Mouse (Mus musculus): ENCODE results near the gene Gm5460. TPM values are rescaled to one million over a fixed set of nuclear protein-coding genes. Genes with fewer than 3 reads are reported as not detected.
A peak's percentile ranks its signal among the peaks of the same experiment; 100 is the strongest.

The Gm5460 gene
- not detected in 2 replicates for polyA plus RNA-seq (2014; fragmentation: Nextera tagmentation; extraction: Ambion mirVana)

DNA sequence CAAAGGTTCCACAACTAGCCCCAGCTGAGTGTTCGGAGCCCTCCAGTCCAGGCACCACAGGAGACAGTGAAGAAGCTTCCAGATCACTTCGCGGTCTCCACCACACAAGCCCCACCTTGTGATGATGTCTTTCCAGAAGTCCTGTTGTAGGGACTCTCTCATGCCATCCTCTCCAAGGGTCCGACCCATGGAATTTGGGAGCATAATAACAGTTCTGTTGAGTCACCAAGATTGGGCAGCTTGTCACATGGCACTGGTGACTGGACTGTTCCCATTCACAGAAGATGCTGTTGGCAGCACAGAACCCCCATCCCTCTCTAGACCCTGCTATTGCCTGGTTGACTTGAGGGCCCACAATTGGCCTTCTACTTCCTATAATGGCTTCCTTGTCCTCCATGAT is at the start of gene Gm5460:
Gm5460 (plus strand) TSS at position 378 of the 400 bp plus-strand sequence.
- Histone ChIP-seq H3K4me3 (ENCODE audit: low read depth, low read length) (no peak within 1 kb of the TSS), H3K9me3 (ENCODE audit: control insufficient read depth, low read length) (no peaks in the 10 kb centered on the region), H3K27ac (ENCODE audit: low read depth, low read length) (no peak within 1 kb of the TSS), H3K4me1 (replicated peaks; ENCODE audit: control insufficient read depth, insufficient read depth, low read length) (no peaks in the 10 kb centered on the region), H3K36me3 (ENCODE audit: control insufficient read depth, insufficient read depth, low read length) (no peaks in the 10 kb centered on the region), H3K27me3 (replicated peaks; ENCODE audit: control insufficient read depth, insufficient read depth, low read length) (no peaks in the 10 kb centered on the region), H3K4me2 (no peak within 1 kb of the TSS), H3K9ac (ENCODE audit: low read depth, low read length) (no peak within 1 kb of the TSS)
- WGBS, result 92% methylated on average over 4 of the region's 4 CpGs
- ATAC-seq (replicated peaks; ENCODE audit: low FRiP score) (no peak), DNase-seq (ENCODE audit: low spot score) (no peak)

DNA sequence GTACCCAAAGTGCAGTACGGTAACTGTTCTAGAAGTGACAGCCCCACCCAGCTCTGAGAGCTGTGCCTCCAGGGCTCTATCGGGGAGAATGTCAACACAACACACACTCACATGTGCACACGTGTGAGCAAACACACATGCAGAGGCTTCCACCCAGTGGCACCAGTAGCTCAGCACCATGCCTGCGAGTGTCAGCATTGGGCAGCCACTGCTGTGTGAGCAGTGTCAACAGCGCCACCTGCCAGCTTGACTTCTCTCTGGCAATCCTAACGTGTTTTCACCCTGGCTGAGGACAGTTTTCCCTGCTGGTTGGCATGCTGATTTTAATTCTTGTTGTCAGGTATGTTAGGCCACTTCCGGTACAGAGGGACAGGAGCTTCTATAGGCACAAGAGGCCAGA is 43.9 kb upstream of the Gm5460 start:
- ATAC-seq (replicated peaks; ENCODE audit: low FRiP score), result no peak
- 47% methylated on average over 7 of the region's 7 CpGs for WGBS
- H3K4me1 ChIP-seq (replicated peaks; ENCODE audit: control insufficient read depth, insufficient read depth, low read length), result no peaks in the 10 kb centered on the region
- no peaks in the 10 kb centered on the region for H3K9me3 ChIP-seq (ENCODE audit: control insufficient read depth, low read length)
- peaks cover 2% of the 10 kb centered on the region; the same call in 1 of the 2 replicates for H3K27me3 ChIP-seq (replicated peaks; ENCODE audit: control insufficient read depth, insufficient read depth, low read length)
- H3K4me2 ChIP-seq, result no peak overlapping the region
- no peaks in the 10 kb centered on the region for H3K36me3 ChIP-seq (ENCODE audit: control insufficient read depth, insufficient read depth, low read length)
- no peak overlapping the region for H3K4me3 ChIP-seq (ENCODE audit: low read depth, low read length)
- no peak overlapping the region for H3K27ac ChIP-seq (ENCODE audit: low read depth, low read length)
- no peak overlapping the region for H3K9ac ChIP-seq (ENCODE audit: low read depth, low read length)
- no peak for DNase-seq (ENCODE audit: low spot score)

DNA sequence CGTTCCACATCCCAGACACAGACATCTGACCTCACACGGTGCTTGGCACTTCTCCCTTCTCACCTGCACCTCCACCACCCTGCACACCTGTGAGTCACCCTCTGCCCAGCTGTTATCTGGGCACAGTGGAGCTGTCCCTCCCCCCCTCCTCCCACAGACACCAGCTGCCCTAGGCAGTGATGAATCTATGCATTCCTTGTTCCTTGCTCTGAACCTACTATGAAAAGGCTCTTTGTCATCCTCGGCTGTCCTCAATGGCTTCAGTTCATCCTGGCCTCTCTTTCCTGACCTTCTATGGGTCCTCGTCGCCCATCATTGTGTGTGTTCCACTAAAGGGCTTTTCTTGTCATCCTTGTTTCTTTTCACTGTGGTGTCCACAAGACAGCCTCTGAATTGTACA is 41.8 kb upstream of the Gm5460 start:
- no peak overlapping the region for H3K9ac ChIP-seq (ENCODE audit: low read depth, low read length)
- ATAC-seq (replicated peaks; ENCODE audit: low FRiP score) (no peak), DNase-seq (ENCODE audit: low spot score) (no peak)
- H3K36me3 ChIP-seq (ENCODE audit: control insufficient read depth, insufficient read depth, low read length), result no peaks in the 10 kb centered on the region
- no peak overlapping the region for H3K4me3 ChIP-seq (ENCODE audit: low read depth, low read length)
- no peaks in the 10 kb centered on the region for H3K4me1 ChIP-seq (replicated peaks; ENCODE audit: control insufficient read depth, insufficient read depth, low read length)
- 71% methylated on average over 5 of the region's 5 CpGs for WGBS
- H3K27ac ChIP-seq (ENCODE audit: low read depth, low read length), result no peak overlapping the region
- no peak overlapping the region for H3K4me2 ChIP-seq
- peaks cover 14% of the 10 kb centered on the region for H3K27me3 ChIP-seq (replicated peaks; ENCODE audit: control insufficient read depth, insufficient read depth, low read length)
- no peaks in the 10 kb centered on the region for H3K9me3 ChIP-seq (ENCODE audit: control insufficient read depth, low read length)

DNA sequence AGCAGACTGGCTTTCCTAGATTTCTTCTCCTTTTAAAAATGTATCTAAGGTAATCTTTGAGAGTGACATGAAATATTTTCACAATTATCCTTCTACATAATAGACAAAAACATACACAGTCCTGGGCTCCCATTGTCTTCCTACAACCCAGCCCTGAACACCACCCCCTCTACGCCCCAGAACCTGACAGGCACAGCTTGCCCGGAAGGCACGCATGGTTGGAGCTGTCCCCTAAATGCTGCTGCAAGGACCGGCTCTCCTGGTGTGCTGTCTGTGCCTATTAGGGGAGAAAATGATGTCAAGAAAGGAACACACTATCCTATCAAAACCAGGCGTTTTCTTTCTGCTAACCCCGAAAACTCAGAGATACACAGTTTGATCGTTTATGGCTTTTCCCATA is 38.8 kb upstream of the Gm5460 start:
- Histone ChIP-seq H3K9me3 (ENCODE audit: control insufficient read depth, low read length) (no peaks in the 10 kb centered on the region), H3K27ac (ENCODE audit: low read depth, low read length) (no peak overlapping the region), H3K36me3 (ENCODE audit: control insufficient read depth, insufficient read depth, low read length) (no peaks in the 10 kb centered on the region), H3K9ac (ENCODE audit: low read depth, low read length) (no peak overlapping the region), H3K4me1 (replicated peaks; ENCODE audit: control insufficient read depth, insufficient read depth, low read length) (no peaks in the 10 kb centered on the region), H3K4me2 (no peak overlapping the region), H3K4me3 (ENCODE audit: low read depth, low read length) (no peak overlapping the region), H3K27me3 (replicated peaks; ENCODE audit: control insufficient read depth, insufficient read depth, low read length) (peaks cover 14% of the 10 kb centered on the region)
- no peak for DNase-seq (ENCODE audit: low spot score)
- ATAC-seq (replicated peaks; ENCODE audit: low FRiP score), result no peak
- WGBS, result 51% methylated on average over 7 of the region's 7 CpGs

DNA sequence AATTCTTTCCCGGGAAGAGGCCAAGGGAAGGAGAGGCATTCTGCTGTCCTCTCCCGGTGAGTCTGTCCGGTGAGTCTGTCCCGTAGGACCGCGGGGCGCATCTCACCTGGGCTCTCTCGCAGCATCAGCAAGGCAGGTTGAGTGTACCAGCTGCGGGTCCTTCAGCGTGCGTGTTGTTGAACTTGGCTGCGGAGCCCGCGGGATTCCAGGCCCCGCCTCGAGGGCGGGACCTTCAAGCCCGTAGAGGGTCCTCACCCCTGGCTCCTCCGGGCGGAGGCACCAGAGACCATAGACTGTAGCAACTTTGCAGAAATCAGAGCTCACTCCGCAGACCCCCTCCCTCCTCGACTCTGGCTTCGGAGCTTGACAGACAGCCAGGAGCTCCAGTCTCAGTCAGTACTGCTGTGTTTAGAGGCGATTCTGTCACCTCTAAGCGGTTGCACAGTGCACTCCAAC is 37.9 kb upstream of the Gm5460 start, which contains the start of gene Zfp488:
Zfp488 (minus strand) TSS at position 161 of the 456 bp plus-strand sequence.
- H3K4me1 ChIP-seq (replicated peaks; ENCODE audit: control insufficient read depth, insufficient read depth, low read length), result no peaks in the 10 kb centered on the region
- H3K4me3 ChIP-seq (ENCODE audit: low read depth, low read length), result peak within 1 kb of the TSS; percentile 30
- WGBS, result 4% methylated on average over 25 of the region's 25 CpGs
- H3K9me3 ChIP-seq (ENCODE audit: control insufficient read depth, low read length), result no peaks in the 10 kb centered on the region
- no peak within 1 kb of the TSS for H3K27ac ChIP-seq (ENCODE audit: low read depth, low read length)
- DNase-seq (ENCODE audit: low spot score) (peak; percentile 38), ATAC-seq (replicated peaks; ENCODE audit: low FRiP score) (no peak)
- H3K9ac ChIP-seq (ENCODE audit: low read depth, low read length), result no peak within 1 kb of the TSS
- H3K36me3 ChIP-seq (ENCODE audit: control insufficient read depth, insufficient read depth, low read length), result no peaks in the 10 kb centered on the region
- H3K27me3 ChIP-seq (replicated peaks; ENCODE audit: control insufficient read depth, insufficient read depth, low read length), result peaks cover 14% of the 10 kb centered on the region
- peak within 1 kb of the TSS; percentile 56 for H3K4me2 ChIP-seq

DNA sequence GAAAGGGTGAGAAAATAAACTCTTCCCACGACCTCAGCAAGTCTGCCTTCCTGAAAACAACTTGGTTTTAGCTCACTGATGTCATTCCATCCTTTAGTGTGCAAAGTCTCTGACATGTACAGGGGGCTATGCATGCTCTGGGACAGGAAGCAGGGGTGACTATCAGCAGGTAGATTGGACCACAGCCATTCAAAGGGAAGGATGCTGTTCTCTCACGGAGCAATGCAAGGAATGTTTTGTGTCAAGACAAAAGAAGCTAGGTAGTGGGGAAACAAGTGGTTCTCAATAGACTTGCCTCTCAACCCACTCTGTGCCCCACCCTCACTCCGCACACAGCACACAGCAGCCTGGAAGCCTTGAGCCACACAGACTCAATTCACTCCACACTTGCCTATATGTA is 27.4 kb upstream of the Gm5460 start:
- Histone ChIP-seq H3K4me1 (replicated peaks; ENCODE audit: control insufficient read depth, insufficient read depth, low read length) (no peaks in the 10 kb centered on the region), H3K27ac (ENCODE audit: low read depth, low read length) (no peak overlapping the region), H3K4me2 (no peak overlapping the region), H3K27me3 (replicated peaks; ENCODE audit: control insufficient read depth, insufficient read depth, low read length) (no peaks in the 10 kb centered on the region), H3K36me3 (ENCODE audit: control insufficient read depth, insufficient read depth, low read length) (no peaks in the 10 kb centered on the region), H3K9me3 (ENCODE audit: control insufficient read depth, low read length) (no peaks in the 10 kb centered on the region), H3K4me3 (ENCODE audit: low read depth, low read length) (no peak overlapping the region), H3K9ac (ENCODE audit: low read depth, low read length) (no peak overlapping the region)
- WGBS, result 63% methylated on average over 3 of the region's 3 CpGs
- ATAC-seq (replicated peaks; ENCODE audit: low FRiP score) (no peak), DNase-seq (ENCODE audit: low spot score) (peak; percentile 3)

DNA sequence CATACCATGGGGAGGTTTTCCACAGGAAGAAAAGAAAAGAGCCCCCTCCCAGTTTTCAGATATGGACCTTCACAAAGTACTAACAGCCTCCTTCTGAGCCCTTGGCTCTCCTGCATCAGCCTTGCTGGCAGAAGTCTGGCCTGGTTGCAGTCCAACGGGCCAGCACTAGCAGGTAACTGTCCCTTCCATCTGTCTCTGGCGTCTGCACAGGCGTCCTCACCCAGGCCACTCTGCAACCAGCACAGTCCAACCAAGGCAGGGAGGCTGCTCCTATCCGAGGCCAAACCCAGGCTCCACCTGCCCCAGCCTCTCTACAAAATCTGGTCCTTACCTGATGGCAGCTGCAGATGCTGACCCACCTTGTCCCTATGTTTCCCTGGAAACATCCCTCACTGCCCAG is 24.6 kb upstream of the Gm5460 start:
- H3K27ac ChIP-seq (ENCODE audit: low read depth, low read length), result no peak overlapping the region
- WGBS, result 59% methylated on average over 4 of the region's 4 CpGs
- no peak overlapping the region for H3K4me3 ChIP-seq (ENCODE audit: low read depth, low read length)
- H3K9me3 ChIP-seq (ENCODE audit: control insufficient read depth, low read length), result no peaks in the 10 kb centered on the region
- no peak for ATAC-seq (replicated peaks; ENCODE audit: low FRiP score)
- no peaks in the 10 kb centered on the region for H3K36me3 ChIP-seq (ENCODE audit: control insufficient read depth, insufficient read depth, low read length)
- H3K27me3 ChIP-seq (replicated peaks; ENCODE audit: control insufficient read depth, insufficient read depth, low read length), result no peaks in the 10 kb centered on the region
- H3K4me1 ChIP-seq (replicated peaks; ENCODE audit: control insufficient read depth, insufficient read depth, low read length), result no peaks in the 10 kb centered on the region
- no peak overlapping the region for H3K4me2 ChIP-seq
- H3K9ac ChIP-seq (ENCODE audit: low read depth, low read length), result no peak overlapping the region
- no peak for DNase-seq (ENCODE audit: low spot score)

DNA sequence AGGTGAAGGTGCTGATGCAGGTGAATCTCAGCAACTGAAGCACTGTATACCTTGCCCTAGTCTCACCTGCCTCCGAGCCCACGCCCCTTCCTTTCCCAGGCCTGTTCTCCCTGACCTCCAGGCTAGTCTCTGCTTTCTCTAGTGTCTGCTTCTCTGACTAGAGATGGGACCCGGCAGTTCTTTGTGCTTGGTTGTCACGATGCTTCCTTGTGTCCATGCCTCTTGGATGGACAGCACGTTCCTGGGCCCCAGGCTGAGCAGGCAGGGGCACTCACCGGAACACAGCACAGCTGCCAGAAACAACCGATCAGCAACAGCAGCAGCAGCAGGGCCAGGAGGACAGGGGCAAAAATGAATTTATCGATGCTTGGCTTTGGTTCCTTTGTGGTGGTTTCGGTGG is 23.5 kb upstream of the Gm5460 start:
- DNase-seq (ENCODE audit: low spot score) (no peak), ATAC-seq (replicated peaks; ENCODE audit: low FRiP score) (no peak)
- H3K27me3 ChIP-seq (replicated peaks; ENCODE audit: control insufficient read depth, insufficient read depth, low read length), result no peaks in the 10 kb centered on the region
- no peak overlapping the region for H3K27ac ChIP-seq (ENCODE audit: low read depth, low read length)
- H3K36me3 ChIP-seq (ENCODE audit: control insufficient read depth, insufficient read depth, low read length), result no peaks in the 10 kb centered on the region
- H3K9ac ChIP-seq (ENCODE audit: low read depth, low read length), result no peak overlapping the region
- no peaks in the 10 kb centered on the region for H3K9me3 ChIP-seq (ENCODE audit: control insufficient read depth, low read length)
- no peaks in the 10 kb centered on the region for H3K4me1 ChIP-seq (replicated peaks; ENCODE audit: control insufficient read depth, insufficient read depth, low read length)
- WGBS, result 88% methylated on average over 9 of the region's 9 CpGs
- H3K4me2 ChIP-seq, result no peak overlapping the region
- H3K4me3 ChIP-seq (ENCODE audit: low read depth, low read length), result no peak overlapping the region

DNA sequence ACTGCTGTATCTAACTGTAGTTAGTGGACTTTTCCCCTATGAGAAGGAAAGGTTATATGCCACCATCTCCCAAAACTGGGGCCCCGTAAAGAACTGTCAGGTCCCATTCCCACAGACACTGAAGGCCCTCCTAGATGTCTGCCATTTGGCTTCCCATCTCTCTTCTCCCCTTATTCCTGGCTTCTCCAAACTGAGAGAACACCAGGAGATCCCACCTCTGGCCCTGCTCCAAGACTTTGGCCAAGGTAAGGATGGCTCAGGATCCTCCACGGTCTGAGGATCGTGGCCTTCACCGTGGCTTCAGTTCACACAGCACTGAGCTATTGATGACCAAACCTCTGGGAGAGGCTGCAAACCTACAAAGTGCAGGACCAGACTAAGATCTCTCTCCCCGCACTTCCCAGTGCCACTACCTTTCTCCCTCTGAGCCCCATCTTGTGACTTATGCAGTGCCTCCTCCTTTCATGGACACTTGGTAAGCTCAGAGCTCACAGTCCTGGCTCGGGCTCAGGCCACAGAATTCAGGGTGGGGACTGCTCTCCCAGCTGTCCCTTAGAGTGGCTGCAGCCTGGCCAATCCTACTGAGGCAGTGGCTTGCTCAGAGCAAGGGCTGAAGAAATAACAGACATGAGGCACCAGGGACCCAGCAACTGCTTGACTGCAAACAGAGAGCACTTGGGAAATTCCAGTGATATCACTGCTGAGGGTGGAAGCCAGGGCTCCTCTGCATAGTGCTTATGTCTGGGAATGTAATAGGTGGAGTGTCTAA is 22.9 kb upstream of the Gm5460 start:
- Histone ChIP-seq H3K4me1 (replicated peaks; ENCODE audit: control insufficient read depth, insufficient read depth, low read length) (no peaks in the 10 kb centered on the region), H3K27ac (ENCODE audit: low read depth, low read length) (no peak overlapping the region), H3K4me2 (no peak overlapping the region), H3K4me3 (ENCODE audit: low read depth, low read length) (no peak overlapping the region), H3K9me3 (ENCODE audit: control insufficient read depth, low read length) (no peaks in the 10 kb centered on the region), H3K27me3 (replicated peaks; ENCODE audit: control insufficient read depth, insufficient read depth, low read length) (no peaks in the 10 kb centered on the region), H3K9ac (ENCODE audit: low read depth, low read length) (no peak overlapping the region), H3K36me3 (ENCODE audit: control insufficient read depth, insufficient read depth, low read length) (no peaks in the 10 kb centered on the region)
- no peak for ATAC-seq (replicated peaks; ENCODE audit: low FRiP score)
- no peak for DNase-seq (ENCODE audit: low spot score)
- WGBS, result 78% methylated on average over 6 of the region's 6 CpGs

Measured in liver, embryonic 11.5 days (tissue).